Mouse (Mus musculus) C2C12 (cell line): Measurements from ENCODE around the gene 2900026A02Rik.

ENCODE experiments used
- CEBPB ChIP-seq: IDR thresholded peaks from one replicate; pipeline ENCODE4 v1.6.1; 2011; ENCODE audit warnings: low read depth, mild to moderate bottlenecking, control low read depth, moderate library complexity
- CTCF ChIP-seq: IDR thresholded peaks from one replicate; pipeline ENCODE4 v1.5.1; 2011; ENCODE audit not compliant: control insufficient read depth, insufficient read depth, insufficient read length
- MAX ChIP-seq: IDR thresholded peaks from one replicate; pipeline ENCODE4 v1.6.1; 2011; ENCODE audit warnings: mild to moderate bottlenecking, control low read depth
- MYOD1 ChIP-seq: IDR thresholded peaks from one replicate; pipeline ENCODE4 v1.6.1; 2011; ENCODE audit warnings: low read depth; ENCODE audit not compliant: control insufficient read depth, insufficient read length
- MYOG ChIP-seq: IDR thresholded peaks from one replicate; pipeline ENCODE4 v1.6.1; 2011; ENCODE audit not compliant: control insufficient read depth, insufficient read length; ENCODE audit errors: extremely low read depth
- USF1 ChIP-seq: IDR thresholded peaks from one replicate; pipeline ENCODE4 v1.6.1; 2011; ENCODE audit warnings: low read depth, mild to moderate bottlenecking, control low read depth, moderate library complexity

DNA sequence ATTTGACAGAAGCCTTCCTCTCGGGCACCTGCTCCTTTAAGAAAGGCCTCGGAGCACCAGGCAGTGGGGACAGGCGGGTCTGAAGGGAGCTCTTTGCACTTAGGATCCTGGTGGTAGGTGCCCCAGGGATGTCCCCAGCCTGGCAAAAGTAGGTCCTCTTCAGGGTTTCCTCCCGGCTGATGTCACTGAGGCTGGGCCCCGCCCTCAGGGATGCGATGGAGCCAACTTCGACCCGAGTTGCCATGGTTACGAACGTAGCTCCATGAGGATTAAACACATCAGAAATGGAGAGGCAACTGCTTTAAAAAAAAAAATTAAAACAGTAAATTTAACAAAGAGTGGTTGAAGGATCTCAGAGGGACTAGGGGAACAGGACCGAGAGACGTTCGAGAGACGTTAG lies 29.1 kb downstream of the 2900026A02Rik start:
- TF ChIP-seq CTCF, result no peak
- no peak for TF ChIP-seq USF1
- TF ChIP-seq MAX, result no peak
- TF ChIP-seq CEBPB, result no peak
- TF ChIP-seq MYOD1, result no peak
- no peak for TF ChIP-seq MYOG
